ENCODE assay signal across 22 mouse cellular contexts in the genomic region with DNA sequence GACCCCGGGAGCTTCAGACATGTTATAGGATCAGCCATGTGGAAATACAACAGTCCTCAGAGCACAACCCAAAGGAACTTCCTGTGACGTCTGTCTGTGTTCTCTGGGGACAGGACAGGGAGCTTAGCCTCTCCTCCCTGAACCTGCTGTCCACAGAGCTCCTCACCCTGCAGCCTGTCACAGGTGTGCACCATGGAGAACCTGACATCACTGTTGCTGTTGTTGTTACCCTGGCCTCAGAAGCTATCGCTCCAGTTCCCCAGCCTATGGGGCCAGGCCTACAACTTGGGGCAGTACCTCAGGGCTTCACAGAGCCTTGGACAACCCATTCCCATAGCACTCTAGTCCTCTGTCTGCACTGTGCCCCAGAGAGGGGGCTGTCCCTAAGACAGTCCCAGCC. TPM values are rescaled to one million over a fixed set of nuclear protein-coding genes. Genes with fewer than 3 reads are reported as not detected.
"Had no signal": no experiment of that assay in that cellular context is flagged by ENCODE, and none has a peak within 500 bp of the region (broad histone marks: within the 10 kb centered on the region; RNA-seq: fewer than 3 reads in every experiment).

No protein-coding gene starts in this region.

- H3K4me2 ChIP-seq: kidney, embryonic 15.5 days; limb, embryonic 12.5 days; limb, embryonic 15.5 days; liver, embryonic 11.5 days; lung, embryonic 14.5 days; midbrain, embryonic 12.5 days; midbrain, embryonic 15.5 days; neural tube, embryonic 12.5 days; neural tube, embryonic 15.5 days; stomach, embryonic 15.5 days had no signal

- DNase-seq: kidney, postnatal 10 days; kidney, postnatal 36 days; liver, postnatal 0 days; right cerebral cortex, postnatal 14 days; right cerebral cortex, postnatal 4 days; thymus, postnatal 36 days had no signal

- ATAC-seq: liver, postnatal 0 days; midbrain, embryonic 15.5 days had no signal

- H3K9me3 ChIP-seq: kidney, embryonic 15.5 days; limb, embryonic 12.5 days; limb, embryonic 15.5 days; midbrain, embryonic 12.5 days; midbrain, embryonic 15.5 days; neural tube, embryonic 12.5 days; neural tube, embryonic 15.5 days; stomach, embryonic 15.5 days had no signal

- H3K36me3 ChIP-seq: kidney, embryonic 15.5 days; limb, embryonic 12.5 days; limb, embryonic 15.5 days; midbrain, embryonic 12.5 days; midbrain, embryonic 15.5 days; neural tube, embryonic 12.5 days; stomach, embryonic 15.5 days had no signal

- H3K27ac ChIP-seq: kidney, embryonic 15.5 days; limb, embryonic 12.5 days; limb, embryonic 15.5 days; liver, embryonic 14.5 days; macrophage; midbrain, embryonic 12.5 days; midbrain, embryonic 15.5 days; neural tube, embryonic 12.5 days; neural tube, embryonic 15.5 days; stomach, embryonic 15.5 days had no signal

- H3K9ac ChIP-seq: kidney, embryonic 15.5 days; limb, embryonic 12.5 days; limb, embryonic 15.5 days; liver, embryonic 14.5 days; liver, postnatal 0 days; lung, embryonic 14.5 days; midbrain, embryonic 12.5 days; midbrain, embryonic 15.5 days; neural tube, embryonic 12.5 days; neural tube, embryonic 15.5 days; stomach, embryonic 15.5 days had no signal

- H3K27me3 ChIP-seq: kidney, embryonic 15.5 days; limb, embryonic 12.5 days; midbrain, embryonic 15.5 days; neural tube, embryonic 12.5 days; neural tube, embryonic 15.5 days; stomach, embryonic 15.5 days had no signal

- H3K4me3 ChIP-seq: kidney, embryonic 15.5 days; limb, embryonic 12.5 days; limb, embryonic 15.5 days; midbrain, embryonic 12.5 days; midbrain, embryonic 15.5 days; neural tube, embryonic 12.5 days; neural tube, embryonic 15.5 days; stomach, embryonic 15.5 days had no signal

- H3K4me1 ChIP-seq: kidney, embryonic 15.5 days; limb, embryonic 12.5 days; midbrain, embryonic 12.5 days; midbrain, embryonic 15.5 days; neural tube, embryonic 15.5 days; stomach, embryonic 15.5 days had no signal

RNA-seq across cellular contexts. Expression of a gene that starts 33.7 kb away (rescaled TPM):
- total RNA-seq: layer of hippocampus, postnatal 25 days; left cerebral cortex, postnatal 14 days; left cerebral cortex, postnatal 4 days; megakaryocyte, adult 5-6 weeks had no signal
- polyA plus RNA-seq: macrophage; midbrain, embryonic 12.5 days; neural tube, embryonic 12.5 days had no signal
